ENCODE assay signal across 20 mouse cellular contexts in the genomic region with DNA sequence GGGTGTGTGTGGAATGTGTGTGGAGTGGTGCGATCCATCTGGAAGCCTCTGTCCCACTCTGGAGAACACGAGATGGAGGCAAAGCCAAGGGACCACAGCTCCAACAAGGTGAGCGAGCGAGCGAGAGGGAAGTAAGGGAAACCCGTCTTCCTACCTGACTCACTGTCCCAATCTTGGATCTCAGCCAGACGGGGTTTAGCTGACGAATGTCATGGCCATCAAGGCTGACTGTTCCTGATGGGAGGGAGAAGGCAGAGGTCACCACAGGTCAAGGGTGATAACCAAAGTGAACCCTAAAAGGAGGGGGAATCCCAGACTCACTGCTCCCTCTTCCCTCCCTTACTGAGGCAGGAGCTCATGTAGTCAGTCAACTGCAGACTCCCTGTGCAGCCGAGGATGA. TPM values are rescaled to one million over a fixed set of nuclear protein-coding genes. Genes with fewer than 3 reads are reported as not detected.
A peak's percentile ranks its signal among the peaks of the same experiment; 100 is the strongest.
DNase-seq lines count a peak whose midpoint lies in the region; ATAC-seq and TF ChIP-seq lines count a peak whose summit lies in the region.
"Had no signal": no experiment of that assay in that cellular context is flagged by ENCODE, and none has a peak within 500 bp of the region (broad histone marks: within the 10 kb centered on the region; RNA-seq: fewer than 3 reads in every experiment).

No protein-coding gene starts in this region.

- peaks cover 97% of the 10 kb centered on the region for H3K36me3 ChIP-seq in G1E (replicated peaks)

- H3K9me3 ChIP-seq in G1E (replicated peaks) = no peaks in the 10 kb centered on the region
- H3K9me3 ChIP-seq: embryonic facial prominence, embryonic 12.5 days; embryonic facial prominence, embryonic 15.5 days; heart, embryonic 10.5 days; hindbrain, embryonic 13.5 days; intestine, embryonic 15.5 days had no signal

- no peak for ATAC-seq in G1E (ENCODE audit: extremely low read depth, insufficient number of reproducible peaks, low FRiP score, poor library complexity, severe bottlenecking)
- ATAC-seq: forebrain, embryonic 14.5 days; hindbrain, embryonic 16.5 days; intestine, embryonic 15.5 days had no signal

- H3K4me1 ChIP-seq in G1E (ENCODE audit: insufficient read depth, low read depth, low read length) = peaks cover 5% of the 10 kb centered on the region; the same call in 1 of the 2 replicates
- H3K4me1 ChIP-seq: embryonic facial prominence, embryonic 12.5 days; embryonic facial prominence, embryonic 15.5 days; heart, embryonic 10.5 days; hindbrain, embryonic 13.5 days; intestine, embryonic 15.5 days had no signal

- no peak for TF ChIP-seq CTCF in G1E (IDR thresholded peaks at IDR 0.05; ENCODE audit: low read depth, low read length)

- DNase-seq in adrenal gland, adult (ENCODE audit: inconsistent age in 2 of 2, low spot score in 1 of 2) = peak; percentile 62 to 81
- DNase-seq in adrenal gland, postnatal 4 days (ENCODE audit: low spot score in 2 of 2) = no peak
- DNase-seq in G1E (ENCODE audit: low spot score) = no peak
- DNase-seq in adrenal gland, postnatal 10 days = peak; percentile 34
- DNase-seq in adrenal gland, postnatal 36 days = peak; percentile 25 to 66
- DNase-seq in embryo, embryonic 10 days (ENCODE audit: low spot score) = no peak
- DNase-seq in retina, embryonic 14.5 days (ENCODE audit: low spot score) = no peak
- DNase-seq: cerebellum, adult 18-20 months; cerebellum, adult 9-10 months; gastrocnemius, adult 2 months; gastrocnemius, postnatal 14 days; heart, adult 2 months; kidney, adult 11 months had no signal

- peak overlapping the region; percentile 23; the same call in 1 of the 2 replicates for H3K4me3 ChIP-seq in G1E (ENCODE audit: low read depth, low read length)
- H3K4me3 ChIP-seq: embryonic facial prominence, embryonic 12.5 days; embryonic facial prominence, embryonic 15.5 days; gastrocnemius, adult 2 months; heart, adult 2 months; heart, embryonic 10.5 days; hindbrain, embryonic 13.5 days; intestine, embryonic 15.5 days had no signal

- H3K27me3 ChIP-seq in G1E (ENCODE audit: insufficient read depth, low read length) = no peaks in the 10 kb centered on the region
- H3K27me3 ChIP-seq: embryonic facial prominence, embryonic 12.5 days; embryonic facial prominence, embryonic 15.5 days; hindbrain, embryonic 13.5 days; intestine, embryonic 15.5 days had no signal

RNA-seq across cellular contexts. Expression of gene Nup133, which starts 11.0 kb away (rescaled TPM):
- total RNA-seq in adrenal gland, postnatal 4 days (2021) = 10 to 100 TPM; 32.2 to 33.4 TPM
- total RNA-seq in G1E (2014; fragmentation: Nextera tagmentation) (46.2 and 66.5 TPM in 2 replicates), G1E (2017) (38.3 and 42.5 TPM in 2 replicates)
- polyA plus RNA-seq in G1E (2012) = 21.2 and 31.2 TPM in 2 replicates
- 10 to 100 TPM; 19.7 to 24.6 TPM for total RNA-seq in adrenal gland, postnatal 10 days (2021)
- 10 to 100 TPM; 20.5 to 21.0 TPM for total RNA-seq in adrenal gland, postnatal 36 days (2021)

RNA-seq across cellular contexts. Expression of gene Abcb10, which starts 22.9 kb away (rescaled TPM):
- total RNA-seq in adrenal gland, postnatal 4 days (2021) = 10 to 100 TPM; 19.4 to 24.5 TPM
- total RNA-seq in G1E (2014; fragmentation: Nextera tagmentation) = 20.8 and 44.3 TPM in 2 replicates
- 19.6 and 21.6 TPM in 2 replicates for total RNA-seq in G1E (2017)
- 19.7 and 22.1 TPM in 2 replicates for polyA plus RNA-seq in G1E (2012)
- 10 to 100 TPM; 18.9 to 25.4 TPM for total RNA-seq in adrenal gland, postnatal 10 days (2021)
- 10 to 100 TPM; 12.8 to 13.5 TPM for total RNA-seq in adrenal gland, postnatal 36 days (2021)

Comparison
In these comparisons a context has a peak if more than half of its experiments do, and no peak if none do; other contexts are left out.
1. DNase-seq: peak in adrenal gland, adult (2 of 2), adrenal gland, postnatal 10 days (single experiment) and adrenal gland, postnatal 36 days (2 of 2); none in adrenal gland, postnatal 4 days (0 of 2), G1E (single experiment), embryo, embryonic 10 days (single experiment) and retina, embryonic 14.5 days (single experiment).